Mouse (Mus musculus) midbrain, embryonic 16.5 days (tissue): ENCODE data around the gene Lgmn. TPM values are rescaled to one million over a fixed set of nuclear protein-coding genes. Genes with fewer than 3 reads are reported as not detected.

Experiments
- ATAC-seq: fragments of 200-750 bp; cut with Nextera tagmentation; 2 replicates; pipeline ENCODE4 v1.8.0; 2017; ENCODE audit warnings: moderate TSS enrichment
- H3K27ac ChIP-seq: fragments of 300-500 bp; sonication (generic); 2 replicates; pipeline ENCODE4 v1.5.1; 2014; ENCODE audit warnings: mild to moderate bottlenecking, low read length, mixed read lengths
- H3K27me3 ChIP-seq: fragments of 300-500 bp; sonication (generic); 2 replicates; pipeline ENCODE4 v1.6.1; 2014; ENCODE audit warnings: low read depth, low read length, mixed read lengths; ENCODE audit not compliant: control insufficient read depth, insufficient read depth
- H3K36me3 ChIP-seq: fragments of 300-500 bp; sonication (generic); 2 replicates; pipeline ENCODE4 v1.6.1; 2014; ENCODE audit warnings: mild to moderate bottlenecking, low read length, moderate library complexity, mixed read lengths; ENCODE audit not compliant: control insufficient read depth, insufficient read depth
- H3K4me1 ChIP-seq: fragments of 300-500 bp; sonication (generic); 2 replicates; pipeline ENCODE4 v1.6.1; 2014; ENCODE audit warnings: mild to moderate bottlenecking, low read length, mixed read lengths; ENCODE audit not compliant: control insufficient read depth, insufficient read depth
- H3K4me2 ChIP-seq: fragments of 300-500 bp; sonication (generic); 2 replicates; pipeline ENCODE4 v1.6.1; 2014; ENCODE audit warnings: mild to moderate bottlenecking, low read length, mixed read lengths
- H3K4me3 ChIP-seq: fragments of 300-500 bp; sonication (generic); 2 replicates; pipeline ENCODE4 v1.5.1; 2014; ENCODE audit warnings: low read depth, mild to moderate bottlenecking, low read length, moderate library complexity, mixed read lengths
- H3K9ac ChIP-seq: fragments of 300-500 bp; sonication (generic); 2 replicates; pipeline ENCODE4 v1.6.1; 2014; ENCODE audit warnings: low read depth, low read length, mixed read lengths
- H3K9me3 ChIP-seq: fragments of 300-500 bp; sonication (generic); replicated peaks from 2 replicates; pipeline ENCODE4 v1.6.1; 2014; ENCODE audit warnings: mild to moderate bottlenecking, low read length, mixed read lengths; ENCODE audit not compliant: control insufficient read depth, poor library complexity, severe bottlenecking
- WGBS: fragments of 180-500 bp; shearing (Covaris S2); extraction: QIAGEN DNeasy Blood & Tissue Kit; methylation state at CpG from one replicate; pipeline ENCODE4 v1.1.7; 2014; 5-methylcytosine and 5-hydroxymethylcytosine counted together
- polyA plus RNA-seq: library from polyadenylated mRNA; unstranded; fragments of >200 nt; fragmentation: Nextera tagmentation; extraction: Ambion mirVana; gene quantifications from 2 replicates; pipeline ENCODE4 v1.2.1, GENCODE M21; 2015

Lgmn gene
- polyA plus RNA-seq, 1 experiment from 2014 or later = 108 TPM

DNA sequence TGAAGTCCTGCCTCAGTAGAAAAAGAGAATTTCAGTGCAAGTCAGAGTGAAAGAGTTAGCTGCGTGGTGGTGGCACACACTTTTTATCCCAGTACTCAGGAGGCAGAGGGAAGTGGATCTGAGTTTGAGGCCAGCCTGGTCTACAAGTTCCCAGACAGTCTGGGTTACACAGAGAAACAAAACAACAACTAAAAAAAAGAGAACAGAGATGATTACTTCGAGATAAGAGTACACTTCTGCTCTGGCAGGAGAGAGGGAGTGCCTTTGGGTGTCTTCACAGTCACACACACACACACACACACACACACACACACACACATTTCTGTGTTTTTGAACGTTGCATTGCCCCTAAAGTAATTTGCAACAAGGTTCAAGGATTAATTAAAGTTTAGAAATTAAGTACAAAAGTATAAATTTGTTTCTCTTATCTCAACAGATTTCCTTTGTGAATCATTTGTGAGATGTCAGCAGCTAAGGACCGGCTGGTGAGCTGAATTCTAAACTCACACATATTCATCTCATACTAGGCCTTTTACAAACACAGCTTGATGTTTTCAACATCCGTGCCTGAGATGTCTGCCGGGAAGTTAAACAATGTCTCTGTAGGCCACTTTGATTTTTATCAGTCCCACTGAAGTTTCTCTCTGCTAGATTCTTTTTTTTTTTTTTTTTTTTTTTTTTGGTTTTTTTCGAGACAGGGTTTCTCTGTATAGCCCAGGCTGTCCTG is 17.0 kb upstream of the Lgmn start:
- Histone ChIP-seq H3K9me3 (no peaks in the 10 kb centered on the region), H3K27me3 (no peaks in the 10 kb centered on the region), H3K36me3 (no peaks in the 10 kb centered on the region), H3K4me3 (no peak overlapping the region), H3K9ac (no peak overlapping the region), H3K27ac (no peak overlapping the region), H3K4me1 (no peaks in the 10 kb centered on the region), H3K4me2 (no peak overlapping the region)
- ATAC-seq = no peak
- WGBS = 84% methylated on average over 7 of the region's 7 CpGs

DNA sequence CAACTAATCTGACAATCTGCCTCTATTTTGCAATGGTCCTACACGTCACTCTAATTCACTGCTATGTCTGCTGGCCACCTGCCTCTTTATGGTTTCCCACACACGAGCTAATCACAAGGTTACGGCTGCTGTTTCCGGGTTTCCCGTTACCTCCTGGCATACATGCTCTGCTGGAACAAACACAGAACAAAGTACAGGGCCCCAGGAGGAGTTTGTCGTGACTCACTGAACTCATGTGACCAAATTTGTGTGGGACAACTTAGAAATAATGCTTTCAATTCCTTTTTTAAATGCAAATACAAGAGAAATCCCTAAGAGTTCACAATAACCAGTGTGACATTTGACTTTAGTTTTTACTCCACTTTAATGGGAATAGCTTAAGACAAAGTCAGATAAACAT is 14.0 kb upstream of the Lgmn start:
- no peaks in the 10 kb centered on the region for H3K4me1 ChIP-seq
- H3K9me3 ChIP-seq = no peaks in the 10 kb centered on the region
- H3K9ac ChIP-seq = no peak overlapping the region
- no peaks in the 10 kb centered on the region for H3K27me3 ChIP-seq
- ATAC-seq = no peak
- no peak overlapping the region for H3K4me3 ChIP-seq
- 56% methylated on average over 6 of the region's 6 CpGs for WGBS
- no peak overlapping the region for H3K27ac ChIP-seq
- no peak overlapping the region for H3K4me2 ChIP-seq
- no peaks in the 10 kb centered on the region for H3K36me3 ChIP-seq

DNA sequence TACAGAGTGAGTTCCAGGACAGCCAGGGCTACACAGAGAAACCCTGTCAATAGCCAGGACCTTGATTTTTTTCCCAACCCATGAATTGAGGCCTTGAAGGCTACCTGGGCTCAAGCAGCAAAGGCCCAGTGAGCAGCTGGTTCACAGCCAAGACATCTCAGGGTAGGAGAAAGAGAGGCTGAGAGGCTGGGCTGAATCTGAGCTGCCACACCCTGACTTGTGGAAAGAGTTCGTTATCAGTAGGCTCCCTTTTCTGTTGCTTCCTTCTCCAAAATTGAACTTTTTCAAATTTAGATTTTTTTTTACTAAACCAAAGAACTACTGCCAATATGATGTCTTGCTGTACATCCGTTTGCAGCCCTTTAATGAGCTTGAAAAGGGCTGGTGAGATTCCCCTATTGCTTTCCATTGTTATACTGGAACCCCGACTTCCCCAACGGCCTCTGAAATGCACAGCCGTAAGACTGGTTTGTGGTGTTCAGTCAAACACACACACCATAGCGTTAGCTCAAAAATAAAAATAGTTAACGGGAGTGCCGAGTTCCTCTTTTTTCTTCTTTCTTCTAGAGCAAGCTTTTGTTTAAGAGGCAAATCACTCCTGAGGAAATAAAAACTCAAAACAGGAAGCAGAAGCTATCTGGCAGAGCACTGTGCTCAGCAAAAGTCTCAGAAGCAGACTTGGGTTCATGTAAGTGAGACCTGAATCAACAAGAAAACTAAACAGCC is 11.7 kb upstream of the Lgmn start:
- no peak overlapping the region for H3K4me3 ChIP-seq
- no peak for ATAC-seq
- no peaks in the 10 kb centered on the region for H3K36me3 ChIP-seq
- no peak overlapping the region for H3K27ac ChIP-seq
- H3K27me3 ChIP-seq = no peaks in the 10 kb centered on the region
- no peaks in the 10 kb centered on the region for H3K9me3 ChIP-seq
- H3K4me2 ChIP-seq = no peak overlapping the region
- H3K9ac ChIP-seq = no peak overlapping the region
- WGBS = 82% methylated on average over 8 of the region's 8 CpGs
- H3K4me1 ChIP-seq = no peaks in the 10 kb centered on the region

DNA sequence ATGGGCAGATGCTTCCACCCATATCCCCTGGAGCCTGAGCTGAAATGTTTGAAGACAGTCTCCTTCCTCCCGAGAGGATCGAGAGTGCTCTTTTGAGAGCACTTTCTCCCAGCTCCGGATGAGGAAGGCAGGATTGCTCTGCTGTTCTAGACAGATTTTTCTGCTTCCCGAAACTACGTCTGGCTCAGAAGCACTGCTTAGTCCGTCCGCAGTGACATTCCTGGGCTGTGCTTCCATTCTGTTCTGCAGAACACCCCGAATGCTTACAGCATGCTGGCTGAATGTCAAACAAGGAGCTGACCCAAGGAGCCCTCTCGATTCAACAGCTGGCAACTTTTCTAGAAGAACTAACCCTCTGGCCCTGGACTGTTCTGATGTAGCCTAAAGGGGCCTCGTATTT is 10.8 kb upstream of the Lgmn start:
- 72% methylated on average over 10 of the region's 10 CpGs for WGBS
- Histone ChIP-seq H3K4me1 (no peaks in the 10 kb centered on the region), H3K9ac (no peak overlapping the region), H3K36me3 (no peaks in the 10 kb centered on the region), H3K4me3 (no peak overlapping the region), H3K4me2 (no peak overlapping the region), H3K9me3 (no peaks in the 10 kb centered on the region), H3K27ac (no peak overlapping the region), H3K27me3 (no peaks in the 10 kb centered on the region)
- no peak for ATAC-seq

DNA sequence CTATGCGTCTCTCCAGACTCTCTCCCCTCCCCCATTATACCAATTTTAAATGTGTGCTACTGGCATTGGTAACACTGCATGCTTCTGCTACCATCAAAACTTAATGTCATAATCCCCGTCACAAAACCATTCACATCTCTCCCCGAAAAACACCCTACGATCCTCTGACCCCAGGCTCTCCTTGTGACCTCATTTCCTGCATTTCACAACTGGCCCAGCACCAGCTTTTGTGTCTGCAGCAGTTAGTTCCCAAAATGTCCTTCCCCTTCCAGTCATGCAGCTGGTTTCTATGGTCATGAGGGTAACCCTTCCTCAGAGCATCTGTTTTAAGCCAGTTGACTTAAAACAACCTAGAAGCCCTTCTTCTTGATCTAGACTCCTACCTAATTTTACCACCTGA is 5.8 kb upstream of the Lgmn start:
- 81% methylated on average over 4 of the region's 4 CpGs for WGBS
- no peak overlapping the region for H3K27ac ChIP-seq
- no peak overlapping the region for H3K4me2 ChIP-seq
- ATAC-seq = no peak
- H3K4me1 ChIP-seq = no peaks in the 10 kb centered on the region
- no peaks in the 10 kb centered on the region for H3K27me3 ChIP-seq
- no peak overlapping the region for H3K9ac ChIP-seq
- no peaks in the 10 kb centered on the region for H3K36me3 ChIP-seq
- no peak overlapping the region for H3K4me3 ChIP-seq
- H3K9me3 ChIP-seq = no peaks in the 10 kb centered on the region

DNA sequence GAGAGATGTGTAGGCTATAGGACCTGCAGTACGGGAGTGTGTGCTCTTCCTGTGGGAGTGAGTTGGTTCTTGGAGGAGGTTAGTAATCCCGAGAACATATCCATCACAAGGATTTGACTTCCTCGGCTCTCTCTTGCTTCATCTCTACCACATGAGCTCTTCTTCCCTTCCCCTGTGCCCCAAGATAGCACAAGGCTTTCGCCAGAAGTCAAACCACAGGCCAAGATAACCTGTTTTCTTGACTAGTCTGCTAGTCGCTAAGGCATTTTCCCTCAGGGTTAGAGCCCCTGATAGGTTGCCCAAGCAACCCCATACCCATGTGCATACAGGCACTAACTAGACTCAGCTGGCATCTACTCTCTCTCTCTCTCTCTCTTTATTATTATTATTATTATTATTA is 4.1 kb upstream of the Lgmn start:
- no peak for ATAC-seq
- no peaks in the 10 kb centered on the region for H3K27me3 ChIP-seq
- H3K4me3 ChIP-seq = no peak overlapping the region
- peaks cover 7% of the 10 kb centered on the region for H3K4me1 ChIP-seq
- H3K36me3 ChIP-seq = no peaks in the 10 kb centered on the region
- H3K4me2 ChIP-seq = no peak overlapping the region
- no peaks in the 10 kb centered on the region for H3K9me3 ChIP-seq
- no peak overlapping the region for H3K27ac ChIP-seq
- 85% methylated on average over 5 of the region's 5 CpGs for WGBS
- no peak overlapping the region for H3K9ac ChIP-seq

DNA sequence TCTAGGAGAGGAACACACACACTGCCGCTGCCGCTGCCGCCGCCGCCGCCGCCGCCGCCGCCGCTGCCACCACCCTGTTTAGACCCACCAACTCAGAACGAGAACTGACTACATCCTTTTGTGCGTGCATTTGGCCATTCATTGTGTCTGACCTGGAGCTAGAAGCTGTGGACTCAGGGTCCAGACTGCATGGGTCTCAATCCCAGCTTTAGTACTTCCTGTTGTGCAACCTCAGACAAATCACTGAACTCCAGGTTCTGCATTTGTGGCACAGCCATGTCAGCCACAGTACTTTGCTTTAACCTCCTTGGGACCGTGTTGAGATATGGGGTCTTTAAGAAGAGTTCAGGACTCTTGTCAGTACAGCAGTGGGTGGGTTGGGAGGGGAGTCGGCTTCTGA is 3.0 kb upstream of the Lgmn start:
- Histone ChIP-seq H3K4me1 (peaks cover 16% of the 10 kb centered on the region), H3K36me3 (no peaks in the 10 kb centered on the region), H3K9me3 (no peaks in the 10 kb centered on the region), H3K4me3 (no peak overlapping the region), H3K9ac (no peak overlapping the region), H3K27ac (no peak overlapping the region), H3K4me2 (no peak overlapping the region), H3K27me3 (no peaks in the 10 kb centered on the region)
- ATAC-seq = no peak
- 93% methylated on average over 15 of the region's 15 CpGs for WGBS

DNA sequence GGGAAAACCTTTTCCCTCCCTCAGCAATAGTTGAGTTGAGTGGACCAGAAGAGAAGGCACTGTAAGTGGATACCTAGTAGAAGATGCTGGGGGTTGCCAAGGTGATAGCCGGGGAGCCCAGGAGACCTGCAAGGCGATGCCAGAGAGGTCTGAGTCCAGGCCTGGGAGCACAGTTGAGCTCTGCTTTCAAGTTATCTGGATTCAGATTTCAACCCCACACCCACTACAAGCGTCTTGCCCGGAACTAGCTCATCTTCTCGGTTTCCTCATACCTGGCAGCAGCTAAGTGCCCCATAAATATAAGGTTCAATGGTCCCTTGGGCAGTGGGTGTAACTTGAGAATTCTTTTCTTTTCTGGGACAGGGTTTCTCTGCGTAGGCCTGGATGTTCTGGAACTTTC is 1.5 kb upstream of the Lgmn start:
- Histone ChIP-seq H3K27me3 (no peaks in the 10 kb centered on the region), H3K4me3 (no peak overlapping the region), H3K4me2 (no peak overlapping the region), H3K27ac (no peak overlapping the region), H3K4me1 (peaks cover 21% of the 10 kb centered on the region), H3K9ac (no peak overlapping the region), H3K36me3 (no peaks in the 10 kb centered on the region), H3K9me3 (no peaks in the 10 kb centered on the region)
- WGBS = 85% methylated on average over 6 of the region's 6 CpGs
- no peak for ATAC-seq

DNA sequence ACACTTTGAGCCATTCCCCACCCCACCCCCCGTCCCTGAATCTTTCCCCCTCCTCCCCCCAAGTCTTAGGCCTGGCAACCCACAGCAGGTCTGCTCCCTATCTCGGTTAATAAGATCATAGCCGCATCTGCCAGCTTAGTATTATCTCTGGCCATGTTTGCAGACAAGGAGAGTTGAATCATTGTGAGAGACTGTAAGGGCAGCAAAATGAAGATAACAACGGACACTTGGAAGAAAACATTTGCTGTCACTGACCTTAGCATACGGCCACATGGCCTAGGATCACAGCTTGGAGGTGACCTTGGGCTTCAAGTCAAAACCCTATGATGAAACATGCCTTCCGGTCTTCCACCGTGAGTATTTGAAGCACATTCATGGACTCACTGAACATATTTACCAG is 938 bp upstream of the Lgmn start:
- H3K27ac ChIP-seq = no peak overlapping the region
- no peak overlapping the region for H3K4me2 ChIP-seq
- no peaks in the 10 kb centered on the region for H3K36me3 ChIP-seq
- H3K27me3 ChIP-seq = no peaks in the 10 kb centered on the region
- H3K4me1 ChIP-seq = peaks cover 21% of the 10 kb centered on the region
- 90% methylated on average over 7 of the region's 7 CpGs for WGBS
- H3K9me3 ChIP-seq = no peaks in the 10 kb centered on the region
- H3K4me3 ChIP-seq = no peak overlapping the region
- ATAC-seq = no peak
- no peak overlapping the region for H3K9ac ChIP-seq
